Comparison of ENCODE assay signal across 14 mouse cellular contexts in the genomic region with DNA sequence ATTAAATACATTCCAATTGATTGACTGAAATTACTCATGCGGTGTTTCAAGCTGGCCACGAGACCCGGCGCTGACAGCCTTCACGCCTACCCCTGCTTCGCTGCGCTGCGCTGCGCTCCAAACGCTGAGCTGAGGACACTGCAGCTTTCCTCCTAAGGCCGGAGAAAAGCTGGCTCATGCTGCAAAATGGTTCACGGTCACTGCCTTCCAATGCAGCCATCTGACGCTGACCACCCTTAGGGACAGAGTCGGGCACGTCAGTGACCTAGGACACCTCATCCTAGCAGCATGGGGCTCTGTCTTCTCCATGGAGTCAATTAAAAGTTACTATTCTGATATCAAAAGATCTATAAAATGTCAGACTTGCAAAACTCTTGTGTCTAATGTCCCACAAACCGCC. TPM values are rescaled to one million over a fixed set of nuclear protein-coding genes. Genes with fewer than 3 reads are reported as not detected.
DNase-seq lines count a peak whose midpoint lies in the region; ATAC-seq lines count a peak whose summit lies in the region.
"Had no signal": no experiment of that assay in that cellular context is flagged by ENCODE, and none has a peak within 500 bp of the region (broad histone marks: within the 10 kb centered on the region; RNA-seq: fewer than 3 reads in every experiment).

No protein-coding gene starts in this region.

- 0 out of 2 replicates have a peak, but pooled peaks have one; percentile 18 for ATAC-seq in forebrain, embryonic 11.5 days (replicated peaks; ENCODE audit: low FRiP score)
- ATAC-seq in forebrain, embryonic 15.5 days (replicated peaks), result no peak
- ATAC-seq in midbrain, embryonic 11.5 days (ENCODE audit: low FRiP score), result no peak
- ATAC-seq in midbrain, embryonic 13.5 days, result no peak
- ATAC-seq: intestine, embryonic 16.5 days; midbrain, embryonic 15.5 days had no signal

- no peak overlapping the region for H3K27ac ChIP-seq in forebrain, embryonic 11.5 days (ENCODE audit: low read depth, low read length)
- H3K27ac ChIP-seq in forebrain, embryonic 15.5 days (replicated peaks), result no peak overlapping the region
- no peak overlapping the region for H3K27ac ChIP-seq in midbrain, embryonic 11.5 days (ENCODE audit: low read depth, low read length)
- no peak overlapping the region for H3K27ac ChIP-seq in midbrain, embryonic 13.5 days
- H3K27ac ChIP-seq: heart, adult 2 months; hindbrain, embryonic 12.5 days; midbrain, embryonic 15.5 days; stomach, postnatal 0 days had no signal

- H3K4me3 ChIP-seq in forebrain, embryonic 11.5 days (ENCODE audit: low read depth, low read length), result no peak overlapping the region
- H3K4me3 ChIP-seq in forebrain, embryonic 15.5 days, result no peak overlapping the region
- no peak overlapping the region for H3K4me3 ChIP-seq in midbrain, embryonic 11.5 days (ENCODE audit: low read depth, low read length)
- H3K4me3 ChIP-seq in midbrain, embryonic 13.5 days (replicated peaks), result no peak overlapping the region
- H3K4me3 ChIP-seq: heart, adult 2 months; hindbrain, embryonic 12.5 days; midbrain, embryonic 15.5 days had no signal

- WGBS in forebrain, embryonic 11.5 days, result 77% methylated on average over 16 of the region's 16 CpGs
- WGBS in forebrain, embryonic 15.5 days, result 70% methylated on average over 16 of the region's 16 CpGs
- WGBS in midbrain, embryonic 11.5 days, result 73% methylated on average over 16 of the region's 16 CpGs
- WGBS in midbrain, embryonic 13.5 days, result 69% methylated on average over 16 of the region's 16 CpGs

- H3K27me3 ChIP-seq in forebrain, embryonic 11.5 days (ENCODE audit: control insufficient read depth, insufficient read depth, low read length), result no peaks in the 10 kb centered on the region
- H3K27me3 ChIP-seq in forebrain, embryonic 15.5 days, result no peaks in the 10 kb centered on the region
- no peaks in the 10 kb centered on the region for H3K27me3 ChIP-seq in midbrain, embryonic 11.5 days (ENCODE audit: control insufficient read depth, insufficient read depth, low read length)
- no peaks in the 10 kb centered on the region for H3K27me3 ChIP-seq in midbrain, embryonic 13.5 days
- H3K27me3 ChIP-seq: hindbrain, embryonic 12.5 days; midbrain, embryonic 15.5 days had no signal

- no peaks in the 10 kb centered on the region for H3K36me3 ChIP-seq in forebrain, embryonic 11.5 days (ENCODE audit: control insufficient read depth, insufficient read depth, low read length)
- no peaks in the 10 kb centered on the region for H3K36me3 ChIP-seq in forebrain, embryonic 15.5 days
- no peaks in the 10 kb centered on the region for H3K36me3 ChIP-seq in midbrain, embryonic 11.5 days (ENCODE audit: control insufficient read depth, insufficient read depth, low read length)
- H3K36me3 ChIP-seq in midbrain, embryonic 13.5 days, result peaks cover 10% of the 10 kb centered on the region
- H3K36me3 ChIP-seq: midbrain, embryonic 15.5 days had no signal

- no peaks in the 10 kb centered on the region for H3K4me1 ChIP-seq in forebrain, embryonic 11.5 days (replicated peaks; ENCODE audit: control insufficient read depth, insufficient read depth, low read length)
- no peaks in the 10 kb centered on the region for H3K4me1 ChIP-seq in forebrain, embryonic 15.5 days
- H3K4me1 ChIP-seq in midbrain, embryonic 11.5 days (ENCODE audit: control insufficient read depth, insufficient read depth, low read length), result no peaks in the 10 kb centered on the region; the same call in 1 of the 2 replicates
- 0 out of 2 replicates have a peak, but pooled peaks cover 14% of the 10 kb centered on the region for H3K4me1 ChIP-seq in midbrain, embryonic 13.5 days (replicated peaks)
- H3K4me1 ChIP-seq: midbrain, embryonic 15.5 days had no signal

- DNase-seq in forebrain, embryonic 11.5 days (ENCODE audit: low spot score), result no peak
- DNase-seq in midbrain, embryonic 11.5 days (ENCODE audit: low spot score, missing footprints), result peak; percentile 51
- DNase-seq in adrenal gland, postnatal 14 days, result peak; percentile 65
- peak; percentile 44 to 58 for DNase-seq in cerebellum, postnatal 25 days
- no peak for DNase-seq in thymus, postnatal 25 days
- no peak for DNase-seq in thymus, postnatal 10 days (ENCODE audit: low spot score in 2 of 2)

- no peak overlapping the region for H3K9ac ChIP-seq in forebrain, embryonic 11.5 days (ENCODE audit: low read length)
- no peak overlapping the region for H3K9ac ChIP-seq in forebrain, embryonic 15.5 days (replicated peaks)
- H3K9ac ChIP-seq in midbrain, embryonic 11.5 days (ENCODE audit: low read length), result no peak overlapping the region
- H3K9ac ChIP-seq in midbrain, embryonic 13.5 days (replicated peaks), result no peak overlapping the region
- H3K9ac ChIP-seq: hindbrain, embryonic 12.5 days; midbrain, embryonic 15.5 days had no signal

- H3K9me3 ChIP-seq in forebrain, embryonic 11.5 days (ENCODE audit: control insufficient read depth, low read length), result no peaks in the 10 kb centered on the region
- H3K9me3 ChIP-seq in forebrain, embryonic 15.5 days, result no peaks in the 10 kb centered on the region
- H3K9me3 ChIP-seq in midbrain, embryonic 11.5 days (ENCODE audit: control insufficient read depth, low read length), result no peaks in the 10 kb centered on the region
- no peaks in the 10 kb centered on the region for H3K9me3 ChIP-seq in midbrain, embryonic 13.5 days
- H3K9me3 ChIP-seq: hindbrain, embryonic 12.5 days; midbrain, embryonic 15.5 days had no signal

- H3K4me2 ChIP-seq in forebrain, embryonic 11.5 days (ENCODE audit: low read depth, low read length, severe bottlenecking), result no peak overlapping the region
- H3K4me2 ChIP-seq in forebrain, embryonic 15.5 days (replicated peaks), result no peak overlapping the region
- H3K4me2 ChIP-seq in midbrain, embryonic 11.5 days, result no peak overlapping the region
- H3K4me2 ChIP-seq in midbrain, embryonic 13.5 days (replicated peaks), result no peak overlapping the region
- H3K4me2 ChIP-seq: hindbrain, embryonic 12.5 days; liver, embryonic 11.5 days; midbrain, embryonic 15.5 days had no signal

RNA-seq across cellular contexts. Expression of a gene that starts 8.6 kb away (rescaled TPM):
- polyA plus RNA-seq in forebrain, embryonic 11.5 days (2014; fragmentation: Nextera tagmentation; extraction: Ambion mirVana), result 19.7 and 21.7 TPM in 2 replicates
- polyA plus RNA-seq in forebrain, embryonic 15.5 days (2015; fragmentation: Nextera tagmentation; extraction: Ambion mirVana), result 10.5 and 10.8 TPM in 2 replicates
- 11.4 and 14.1 TPM in 2 replicates for polyA plus RNA-seq in midbrain, embryonic 11.5 days (2014; fragmentation: Nextera tagmentation; extraction: Ambion mirVana)
- 8.7 and 9.3 TPM in 2 replicates for polyA plus RNA-seq in midbrain, embryonic 13.5 days (2015; fragmentation: Nextera tagmentation; extraction: Ambion mirVana)
- total RNA-seq in adrenal gland, postnatal 14 days (2021), result 33.7 and 36.4 TPM in 2 replicates

Comparison
In these comparisons a context has a peak if more than half of its experiments do, and no peak if none do; other contexts are left out.
1. DNase-seq: peak in midbrain, embryonic 11.5 days (single experiment), adrenal gland, postnatal 14 days (single experiment) and cerebellum, postnatal 25 days (2 of 2); none in forebrain, embryonic 11.5 days (single experiment), thymus, postnatal 25 days (single experiment) and thymus, postnatal 10 days (0 of 2).